Mouse (Mus musculus): Measurements from ENCODE around the gene Lrrc25. TPM values are rescaled to one million over a fixed set of nuclear protein-coding genes. Genes with fewer than 3 reads are reported as not detected.

Gene Lrrc25
- total RNA-seq, 2 experiments from 2014 or later: 2.9 to 3.1 TPM

DNA sequence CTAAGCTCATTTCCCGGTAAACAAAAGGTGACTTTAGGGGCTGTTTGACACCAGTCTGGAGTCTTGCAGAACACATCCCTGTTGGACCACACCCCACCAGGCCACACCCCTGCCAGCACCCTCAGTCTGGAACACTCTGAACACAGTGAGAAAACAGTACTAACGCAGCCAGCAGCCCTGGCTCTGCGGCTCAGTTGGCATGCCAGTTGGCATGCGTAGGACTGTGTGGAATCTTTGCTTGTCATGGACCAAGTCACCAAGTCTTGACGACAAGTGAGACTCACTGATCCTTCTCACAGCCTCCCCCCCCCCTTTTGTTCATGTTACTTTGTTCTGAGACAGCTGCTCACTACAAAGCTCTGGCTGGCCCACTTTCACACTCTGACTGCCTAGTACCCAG, 51.1 kb downstream of the Lrrc25 start:
- ATAC-seq (replicated peaks; ENCODE audit: poor library complexity, severe bottlenecking): no peak

Other genes starting within 250 kb of the Lrrc25 start
- gene Comp, start 242.6 kb upstream of the Lrrc25 start, total RNA-seq (2014; fragmentation: Nextera tagmentation): 0.88 TPM in 1 of 2 replicates, not detected in the other
- gene Comp, start 242.6 kb upstream of the Lrrc25 start, total RNA-seq (2017): not detected in 2 replicates
- 7.4 and 19.5 TPM in 2 replicates for gene Crtc1, start 176.6 kb upstream of the Lrrc25 start, total RNA-seq (2014; fragmentation: Nextera tagmentation)
- 2.3 and 4.8 TPM in 2 replicates for gene Crtc1, start 176.6 kb upstream of the Lrrc25 start, total RNA-seq (2017)
- 2.1 and 4.4 TPM in 2 replicates for gene Klhl26, start 139.2 kb upstream of the Lrrc25 start, total RNA-seq (2014; fragmentation: Nextera tagmentation)
- 4.0 and 4.1 TPM in 2 replicates for gene Klhl26, start 139.2 kb upstream of the Lrrc25 start, total RNA-seq (2017)
- gene Tmem59l, start 128.8 kb upstream of the Lrrc25 start, total RNA-seq (2014; fragmentation: Nextera tagmentation): not detected in 2 replicates
- not detected in 2 replicates for gene Tmem59l, start 128.8 kb upstream of the Lrrc25 start, total RNA-seq (2017)
- not detected in 2 replicates for gene Crlf1, start 123.0 kb upstream of the Lrrc25 start, total RNA-seq (2014; fragmentation: Nextera tagmentation)
- not detected in 2 replicates for gene Crlf1, start 123.0 kb upstream of the Lrrc25 start, total RNA-seq (2017)
- 21.7 and 30.2 TPM in 2 replicates for gene Rex1bd, start 109.4 kb upstream of the Lrrc25 start, total RNA-seq (2014; fragmentation: Nextera tagmentation)
- gene Rex1bd, start 109.4 kb upstream of the Lrrc25 start, total RNA-seq (2017): 33.4 and 64.9 TPM in 2 replicates
- gene Uba52, start 105.4 kb upstream of the Lrrc25 start, total RNA-seq (2014; fragmentation: Nextera tagmentation): 2,675 and 2,799 TPM in 2 replicates
- 3,231 and 3,572 TPM in 2 replicates for gene Uba52, start 105.4 kb upstream of the Lrrc25 start, total RNA-seq (2017)
- 113 and 149 TPM in 2 replicates for gene Fkbp8, start 88.4 kb upstream of the Lrrc25 start, total RNA-seq (2014; fragmentation: Nextera tagmentation)
- gene Fkbp8, start 88.4 kb upstream of the Lrrc25 start, total RNA-seq (2017): 107 and 118 TPM in 2 replicates
- 83.7 and 84.5 TPM in 2 replicates for gene Kxd1, start 88.2 kb upstream of the Lrrc25 start, total RNA-seq (2014; fragmentation: Nextera tagmentation)
- gene Kxd1, start 88.2 kb upstream of the Lrrc25 start, total RNA-seq (2017): 68.7 and 74.4 TPM in 2 replicates
- 11.7 and 13.6 TPM in 2 replicates for gene Ell, start 76.7 kb upstream of the Lrrc25 start, total RNA-seq (2014; fragmentation: Nextera tagmentation)
- 5.5 and 5.7 TPM in 2 replicates for gene Ell, start 76.7 kb upstream of the Lrrc25 start, total RNA-seq (2017)
- gene Isyna1, start 21.8 kb upstream of the Lrrc25 start, total RNA-seq (2014; fragmentation: Nextera tagmentation): 30.8 and 66.6 TPM in 2 replicates
- gene Isyna1, start 21.8 kb upstream of the Lrrc25 start, total RNA-seq (2017): 35.2 and 38.6 TPM in 2 replicates
- gene Ssbp4, start 7.3 kb upstream of the Lrrc25 start, total RNA-seq (2014; fragmentation: Nextera tagmentation): 53.8 and 75.4 TPM in 2 replicates
- 35.2 and 87.9 TPM in 2 replicates for gene Ssbp4, start 7.3 kb upstream of the Lrrc25 start, total RNA-seq (2017)
- not detected in 2 replicates for gene Gdf15, start 16.3 kb downstream of the Lrrc25 start, total RNA-seq (2014; fragmentation: Nextera tagmentation)
- 0.67 TPM in 1 of 2 replicates, not detected in the other for gene Gdf15, start 16.3 kb downstream of the Lrrc25 start, total RNA-seq (2017)
- 8.5 and 31.0 TPM in 2 replicates for gene Pgpep1, start 44.2 kb downstream of the Lrrc25 start, total RNA-seq (2014; fragmentation: Nextera tagmentation)
- gene Pgpep1, start 44.2 kb downstream of the Lrrc25 start, total RNA-seq (2017): 6.5 and 6.9 TPM in 2 replicates
- gene Lsm4, start 57.1 kb downstream of the Lrrc25 start, total RNA-seq (2014; fragmentation: Nextera tagmentation): 187 and 226 TPM in 2 replicates
- gene Lsm4, start 57.1 kb downstream of the Lrrc25 start, total RNA-seq (2017): 247 and 312 TPM in 2 replicates
- gene Jund, start 82.8 kb downstream of the Lrrc25 start, total RNA-seq (2014; fragmentation: Nextera tagmentation): 7.7 and 12.3 TPM in 2 replicates
- gene Jund, start 82.8 kb downstream of the Lrrc25 start, total RNA-seq (2017): 24.6 and 27.0 TPM in 2 replicates
- not detected in 2 replicates for gene Iqcn, start 87.3 kb downstream of the Lrrc25 start, total RNA-seq (2014; fragmentation: Nextera tagmentation)
- gene Iqcn, start 87.3 kb downstream of the Lrrc25 start, total RNA-seq (2017): not detected in 2 replicates
- gene Gm3336, start 102.4 kb downstream of the Lrrc25 start, total RNA-seq (2014; fragmentation: Nextera tagmentation): not detected in 2 replicates
- gene Gm3336, start 102.4 kb downstream of the Lrrc25 start, total RNA-seq (2017): not detected in 2 replicates
- gene Pde4c, start 107.6 kb downstream of the Lrrc25 start, total RNA-seq (2014; fragmentation: Nextera tagmentation): not detected in 2 replicates
- not detected in 2 replicates for gene Pde4c, start 107.6 kb downstream of the Lrrc25 start, total RNA-seq (2017)
- gene Rab3a, start 138.5 kb downstream of the Lrrc25 start, total RNA-seq (2014; fragmentation: Nextera tagmentation): 5.5 and 10.8 TPM in 2 replicates
- 0.34 and 1.6 TPM in 2 replicates for gene Rab3a, start 138.5 kb downstream of the Lrrc25 start, total RNA-seq (2017)
- 28.6 and 41.1 TPM in 2 replicates for gene Mpv17l2, start 144.8 kb downstream of the Lrrc25 start, total RNA-seq (2014; fragmentation: Nextera tagmentation)
- gene Mpv17l2, start 144.8 kb downstream of the Lrrc25 start, total RNA-seq (2017): 9.0 and 9.3 TPM in 2 replicates
- 6.6 and 14.0 TPM in 2 replicates for gene Pik3r2, start 160.6 kb downstream of the Lrrc25 start, total RNA-seq (2014; fragmentation: Nextera tagmentation)
- 12.1 and 16.6 TPM in 2 replicates for gene Pik3r2, start 160.6 kb downstream of the Lrrc25 start, total RNA-seq (2017)
- 74.8 and 78.5 TPM in 2 replicates for gene Mast3, start 188.9 kb downstream of the Lrrc25 start, total RNA-seq (2014; fragmentation: Nextera tagmentation)
- 12.4 and 12.5 TPM in 2 replicates for gene Mast3, start 188.9 kb downstream of the Lrrc25 start, total RNA-seq (2017)
- 0.24 and 0.62 TPM in 2 replicates for gene Il12rb1, start 192.3 kb downstream of the Lrrc25 start, total RNA-seq (2014; fragmentation: Nextera tagmentation)
- gene Il12rb1, start 192.3 kb downstream of the Lrrc25 start, total RNA-seq (2017): 0.52 and 1.4 TPM in 2 replicates
- gene Arrdc2, start 223.6 kb downstream of the Lrrc25 start, total RNA-seq (2014; fragmentation: Nextera tagmentation): 5.0 and 16.1 TPM in 2 replicates
- 4.7 and 8.7 TPM in 2 replicates for gene Arrdc2, start 223.6 kb downstream of the Lrrc25 start, total RNA-seq (2017)
- gene Kcnn1, start 247.1 kb downstream of the Lrrc25 start, total RNA-seq (2014; fragmentation: Nextera tagmentation): 0.30 and 0.49 TPM in 2 replicates
- gene Kcnn1, start 247.1 kb downstream of the Lrrc25 start, total RNA-seq (2017): 0.90 and 3.5 TPM in 2 replicates